Mouse (Mus musculus) kidney, embryonic 15.5 days (tissue): ENCODE data around the gene Hyal1. TPM values are rescaled to one million over a fixed set of nuclear protein-coding genes. Genes with fewer than 3 reads are reported as not detected.
"Not testable (repeated sequence)": the region's sequence is repeated elsewhere in the genome, so short reads cannot be mapped to it uniquely, and the experiment has no call there.

Experiments used
- ATAC-seq: fragments of 200-750 bp; cut with Nextera tagmentation; replicated peaks from 2 replicates; pipeline ENCODE4 v1.8.0; 2017; ENCODE audit warnings: moderate TSS enrichment; ENCODE audit not compliant: low FRiP score
- H3K27ac ChIP-seq: fragments of 300-500 bp; sonication (generic); 2 replicates; pipeline ENCODE4 v1.5.1; 2015; ENCODE audit warnings: mild to moderate bottlenecking, inconsistent platforms
- H3K27me3 ChIP-seq: fragments of 300-500 bp; sonication (generic); 2 replicates; pipeline ENCODE4 v1.6.1; 2015; ENCODE audit warnings: inconsistent platforms
- H3K36me3 ChIP-seq: fragments of 300-500 bp; sonication (generic); 2 replicates; pipeline ENCODE4 v1.6.1; 2015; ENCODE audit warnings: inconsistent platforms
- H3K4me1 ChIP-seq: fragments of 300-500 bp; sonication (generic); 2 replicates; pipeline ENCODE4 v1.6.1; 2015; ENCODE audit warnings: inconsistent platforms
- H3K4me2 ChIP-seq: fragments of 300-500 bp; sonication (generic); 2 replicates; pipeline ENCODE4 v1.6.1; 2015; ENCODE audit warnings: moderate library complexity, mild to moderate bottlenecking, inconsistent platforms
- H3K4me3 ChIP-seq: fragments of 300-500 bp; sonication (generic); replicated peaks from 2 replicates; pipeline ENCODE4 v1.5.1; 2015; ENCODE audit warnings: mild to moderate bottlenecking, inconsistent platforms
- H3K9ac ChIP-seq: fragments of 300-500 bp; sonication (generic); 2 replicates; pipeline ENCODE4 v1.6.1; 2015; ENCODE audit warnings: mild to moderate bottlenecking, inconsistent platforms
- H3K9me3 ChIP-seq: fragments of 300-500 bp; sonication (generic); replicated peaks from 2 replicates; pipeline ENCODE4 v1.6.1; 2016; ENCODE audit warnings: inconsistent platforms
- WGBS: fragments of 180-500 bp; shearing (Covaris S2); methylation state at CpG from one replicate; pipeline ENCODE4 v1.1.7; 2015; ENCODE audit warnings: mixed read lengths; 5-methylcytosine and 5-hydroxymethylcytosine counted together
- polyA plus RNA-seq: library from polyadenylated mRNA; unstranded; fragments of >200 nt; fragmentation: Nextera tagmentation; extraction: Ambion mirVana; gene quantifications from 2 replicates; pipeline ENCODE4 v1.2.1, GENCODE M21; 2015

The Hyal1 gene
- polyA plus RNA-seq, 1 experiment from 2014 or later = 10.5 TPM

DNA sequence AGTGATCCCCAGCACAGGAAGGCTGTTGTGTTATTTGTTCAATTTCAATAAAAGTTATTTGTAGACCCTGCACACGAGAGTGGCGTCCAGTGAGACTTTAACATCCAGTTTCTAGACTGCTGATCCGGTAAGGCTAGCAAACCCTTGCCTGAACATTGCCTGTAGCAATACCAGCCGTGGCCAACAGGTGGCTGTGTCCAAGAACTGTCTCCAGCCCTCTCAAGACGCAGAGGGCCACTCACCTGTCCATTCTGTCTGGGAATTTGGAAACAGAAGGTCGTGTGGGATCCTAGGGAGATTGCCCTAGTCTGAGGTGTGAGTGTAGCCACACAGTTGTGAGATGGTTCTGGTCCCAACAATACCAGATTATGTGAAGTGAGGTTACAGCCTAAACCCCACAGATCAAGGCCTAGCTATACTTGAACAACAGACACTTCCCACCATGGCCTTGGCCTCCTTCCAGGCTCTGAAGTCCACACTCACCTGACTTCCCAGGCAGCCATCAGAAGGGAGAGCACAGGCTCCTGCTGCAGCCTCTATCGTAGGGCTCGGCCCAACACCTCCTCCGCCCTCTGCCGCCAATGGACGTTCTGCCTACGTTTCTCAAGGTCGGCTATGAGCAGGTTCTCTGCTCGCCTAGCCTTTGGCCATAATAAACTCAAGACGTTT lies 10.6 kb upstream of the Hyal1 start:
- WGBS = 55% methylated on average over 15 of the region's 15 CpGs
- peak overlapping the region; percentile 21 for H3K4me3 ChIP-seq

GRCm38 (mm10) chr9:107566855-107567254 lies 9.9 kb upstream of the Hyal1 start:
- no peak overlapping the region for H3K9ac ChIP-seq

More for the DNA sequence above, 10.6 kb upstream of the Hyal1 start:
- no peak for ATAC-seq
- Histone ChIP-seq H3K27me3 (no peaks in the 10 kb centered on the region), H3K27ac (peak overlapping the region; percentile 89), H3K36me3 (peaks cover 43% of the 10 kb centered on the region), H3K4me2 (peak overlapping the region; percentile 72), H3K9me3 (no peaks in the 10 kb centered on the region), H3K9ac (no peak overlapping the region), H3K4me1 (peaks cover 64% of the 10 kb centered on the region)

DNA sequence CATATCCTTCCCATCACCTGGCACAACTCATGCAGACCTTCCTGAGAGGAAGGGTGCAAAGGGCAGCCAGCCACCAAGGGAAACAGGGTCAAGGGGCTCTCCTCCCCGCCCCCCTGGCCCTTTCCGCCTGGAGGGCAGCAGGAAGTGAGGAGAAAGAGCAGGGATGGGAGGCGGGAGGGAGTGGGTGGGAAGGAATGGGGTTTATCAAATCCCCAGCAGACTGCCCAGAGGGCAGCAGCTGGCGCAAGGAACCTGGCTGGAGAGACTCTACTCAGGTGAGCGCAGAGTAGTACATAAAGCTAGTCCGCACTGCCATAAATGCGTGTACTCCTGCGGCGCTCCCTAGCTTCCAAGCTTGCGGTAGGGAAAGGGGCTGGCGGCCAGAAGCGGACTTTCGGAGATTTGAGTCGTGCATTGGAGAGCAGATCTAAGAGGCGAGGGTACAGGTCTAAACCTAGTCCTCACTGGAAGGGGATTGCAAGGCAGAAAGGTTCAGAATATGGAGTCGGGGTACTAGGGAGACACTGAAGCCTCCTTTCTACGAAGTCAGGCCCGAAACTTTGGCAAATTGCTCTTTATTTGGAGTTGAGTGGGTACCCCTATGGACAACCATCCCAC lies 8.9 kb upstream of the Hyal1 start, which contains the start of gene Hyal2:
Hyal2 (plus strand) TSS at position 244 of the 618 bp plus-strand sequence.
- 8% methylated on average over 18 of the region's 18 CpGs for WGBS
- peak within 1 kb of the TSS; percentile 80 for H3K9ac ChIP-seq
- peaks cover 45% of the 10 kb centered on the region for H3K36me3 ChIP-seq
- H3K4me1 ChIP-seq = peaks cover 70% of the 10 kb centered on the region
- ATAC-seq = no peak
- peak within 1 kb of the TSS; percentile 72 for H3K4me2 ChIP-seq
- no peaks in the 10 kb centered on the region for H3K9me3 ChIP-seq
- H3K27me3 ChIP-seq = no peaks in the 10 kb centered on the region
- H3K4me3 ChIP-seq = peak within 1 kb of the TSS; percentile 86
- H3K27ac ChIP-seq = peak within 1 kb of the TSS; percentile 89

More at GRCm38 (mm10) chr9:107566855-107567254, 9.9 kb upstream of the Hyal1 start:
- Histone ChIP-seq H3K36me3 (peaks cover 43% of the 10 kb centered on the region), H3K9me3 (no peaks in the 10 kb centered on the region), H3K27me3 (no peaks in the 10 kb centered on the region), H3K4me2 (peak overlapping the region; percentile 72), H3K4me1 (peaks cover 70% of the 10 kb centered on the region), H3K4me3 (peak overlapping the region; percentile 21), H3K27ac (peak overlapping the region; percentile 89)
- 67% methylated on average over 3 of the region's 3 CpGs for WGBS
- ATAC-seq = no peak

GRCm38 (mm10) chr9:107568331-107569261 lies 8.1 kb upstream of the Hyal1 start:
- peak overlapping the region; percentile 89 for H3K27ac ChIP-seq
- peaks cover 53% of the 10 kb centered on the region for H3K36me3 ChIP-seq
- H3K27me3 ChIP-seq = no peaks in the 10 kb centered on the region
- no peaks in the 10 kb centered on the region for H3K9me3 ChIP-seq
- WGBS = under 1% methylated on average over 41 of the region's 41 CpGs
- ATAC-seq = peak; percentile 85
- H3K4me3 ChIP-seq = peak overlapping the region; percentile 86
- peak overlapping the region; percentile 72 for H3K4me2 ChIP-seq
- H3K9ac ChIP-seq = peak overlapping the region; percentile 80
- peaks cover 65% of the 10 kb centered on the region for H3K4me1 ChIP-seq

DNA sequence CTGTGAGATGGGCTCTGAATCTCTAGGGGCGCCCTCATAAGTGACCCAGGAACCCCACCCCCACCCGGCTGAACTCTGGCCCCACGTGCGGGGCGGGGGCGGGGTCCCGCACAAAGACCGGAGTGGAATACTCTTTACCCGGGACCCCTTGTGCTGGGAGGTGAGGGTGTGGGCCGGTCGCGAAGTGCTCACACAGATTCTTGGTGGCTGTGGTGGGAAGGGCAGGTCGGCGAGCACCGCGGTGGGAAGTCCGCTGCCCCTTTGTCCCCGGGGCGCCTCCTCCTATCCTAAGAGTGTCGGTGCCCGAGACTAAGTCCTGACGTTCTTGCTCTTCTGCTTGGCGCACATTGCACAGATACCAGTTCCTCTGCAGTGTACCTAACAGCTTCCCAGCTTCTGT lies 7.5 kb upstream of the Hyal1 start:
- H3K9me3 ChIP-seq = no peaks in the 10 kb centered on the region
- peak overlapping the region; percentile 80 for H3K9ac ChIP-seq
- peak overlapping the region; percentile 86 for H3K4me3 ChIP-seq
- peaks cover 59% of the 10 kb centered on the region for H3K4me1 ChIP-seq
- H3K36me3 ChIP-seq = peaks cover 55% of the 10 kb centered on the region
- ATAC-seq = peak; percentile 17
- peak overlapping the region; percentile 72 for H3K4me2 ChIP-seq
- under 1% methylated on average over 23 of the region's 23 CpGs for WGBS
- H3K27ac ChIP-seq = peak overlapping the region; percentile 89
- no peaks in the 10 kb centered on the region for H3K27me3 ChIP-seq

DNA sequence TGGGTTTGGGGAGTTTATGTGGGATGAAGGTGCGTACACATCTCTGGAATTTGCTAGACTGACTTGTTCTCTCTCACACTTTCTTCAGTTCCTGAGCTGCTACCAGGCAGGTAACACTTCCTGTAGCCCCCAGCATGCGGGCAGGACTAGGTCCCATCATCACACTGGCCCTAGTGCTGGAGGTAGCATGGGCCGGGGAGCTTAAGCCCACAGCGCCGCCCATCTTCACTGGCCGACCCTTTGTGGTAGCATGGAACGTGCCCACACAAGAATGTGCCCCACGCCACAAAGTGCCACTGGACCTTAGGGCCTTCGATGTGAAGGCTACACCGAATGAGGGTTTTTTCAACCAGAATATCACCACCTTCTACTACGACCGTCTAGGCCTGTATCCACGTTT lies 6.7 kb upstream of the Hyal1 start:
- ATAC-seq = no peak
- 39% methylated on average over 13 of the region's 13 CpGs for WGBS
- Histone ChIP-seq H3K4me1 (peaks cover 55% of the 10 kb centered on the region), H3K9me3 (no peaks in the 10 kb centered on the region), H3K27me3 (no peaks in the 10 kb centered on the region), H3K9ac (peak overlapping the region; percentile 80), H3K27ac (peak overlapping the region; percentile 89), H3K4me2 (peak overlapping the region; percentile 72), H3K36me3 (peaks cover 55% of the 10 kb centered on the region), H3K4me3 (peak overlapping the region; percentile 86)

DNA sequence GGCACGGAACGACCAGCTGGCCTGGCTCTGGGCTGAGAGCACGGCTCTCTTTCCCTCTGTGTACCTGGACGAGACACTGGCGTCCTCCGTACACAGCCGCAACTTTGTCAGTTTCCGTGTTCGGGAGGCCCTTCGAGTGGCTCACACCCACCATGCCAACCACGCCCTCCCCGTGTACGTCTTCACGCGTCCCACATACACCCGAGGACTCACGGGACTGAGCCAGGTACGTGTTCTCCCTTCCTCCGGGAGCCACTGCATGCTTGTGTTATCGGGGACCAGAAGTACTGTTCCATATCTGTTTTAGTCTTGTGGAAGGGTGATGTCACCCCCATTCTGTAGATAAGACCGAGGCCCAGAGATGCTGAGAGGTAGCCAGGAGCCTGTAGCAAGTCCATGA lies 5.9 kb upstream of the Hyal1 start:
- Histone ChIP-seq H3K9ac (peak overlapping the region; percentile 80; the same call in 1 of the 2 replicates), H3K27ac (no peak overlapping the region), H3K9me3 (no peaks in the 10 kb centered on the region), H3K36me3 (peaks cover 50% of the 10 kb centered on the region), H3K4me3 (peak overlapping the region; percentile 86), H3K4me1 (peaks cover 54% of the 10 kb centered on the region), H3K4me2 (peak overlapping the region; percentile 72), H3K27me3 (no peaks in the 10 kb centered on the region)
- 90% methylated on average over 21 of the region's 21 CpGs for WGBS
- ATAC-seq = no peak

DNA sequence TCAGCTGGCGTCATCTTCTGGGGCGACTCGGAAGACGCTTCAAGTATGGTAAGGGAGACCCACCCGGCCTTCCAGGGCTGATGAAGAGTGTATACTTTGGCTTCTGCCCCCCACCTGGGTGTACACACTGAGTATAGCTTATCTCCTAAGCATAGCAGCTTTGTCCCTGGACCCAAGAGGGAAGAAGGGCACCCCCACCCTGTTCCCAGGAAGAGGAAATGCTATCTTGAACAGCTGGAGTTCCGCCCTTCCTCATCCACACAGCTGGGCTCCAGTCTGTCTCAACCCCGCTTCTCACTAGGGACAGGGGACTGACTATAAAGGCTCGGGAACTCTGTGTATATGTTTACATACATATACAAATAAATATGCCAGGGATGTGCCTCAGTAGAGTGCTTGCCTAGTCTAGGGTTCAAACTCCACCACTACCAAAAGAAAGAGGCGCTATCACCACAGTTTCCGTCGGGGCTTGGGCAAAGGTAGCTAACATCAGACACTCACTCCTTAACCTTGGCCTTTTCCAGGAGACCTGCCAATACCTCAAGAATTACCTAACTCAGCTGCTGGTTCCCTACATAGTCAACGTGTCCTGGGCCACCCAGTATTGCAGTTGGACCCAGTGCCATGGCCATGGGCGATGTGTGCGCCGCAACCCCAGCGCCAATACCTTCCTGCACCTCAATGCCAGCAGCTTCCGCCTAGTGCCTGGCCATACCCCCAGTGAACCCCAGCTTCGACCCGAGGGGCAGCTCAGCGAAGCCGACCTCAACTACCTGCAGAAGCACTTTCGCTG lies 5.0 kb upstream of the Hyal1 start:
- peak overlapping the region; percentile 86; the same call in 1 of the 2 replicates for H3K4me3 ChIP-seq
- H3K27ac ChIP-seq = no peak overlapping the region
- ATAC-seq = no peak
- peaks cover 46% of the 10 kb centered on the region for H3K36me3 ChIP-seq
- H3K4me2 ChIP-seq = peak overlapping the region; percentile 72
- H3K27me3 ChIP-seq = no peaks in the 10 kb centered on the region
- no peaks in the 10 kb centered on the region for H3K9me3 ChIP-seq
- H3K9ac ChIP-seq = no peak overlapping the region
- WGBS = 90% methylated on average over 22 of the region's 22 CpGs
- peaks cover 54% of the 10 kb centered on the region for H3K4me1 ChIP-seq

GRCm38 (mm10) chr9:107572327-107572662 lies 4.4 kb upstream of the Hyal1 start:
- Histone ChIP-seq H3K9ac (no peak overlapping the region), H3K9me3 (no peaks in the 10 kb centered on the region), H3K4me2 (no peak overlapping the region), H3K36me3 (peaks cover 46% of the 10 kb centered on the region), H3K27me3 (no peaks in the 10 kb centered on the region), H3K4me1 (peaks cover 54% of the 10 kb centered on the region), H3K4me3 (no peak overlapping the region), H3K27ac (no peak overlapping the region)
- 94% methylated on average over 2 of the region's 2 CpGs for WGBS
- ATAC-seq = no peak

- not testable (repeated sequence) for H3K27ac ChIP-seq, ATAC-seq, H3K4me3 ChIP-seq, H3K27me3 ChIP-seq, H3K9me3 ChIP-seq, H3K4me2 ChIP-seq, H3K9ac ChIP-seq
- WGBS = 82% methylated on average over 6 of the region's 6 CpGs
- peaks cover 46% of the 10 kb centered on the region for H3K36me3 ChIP-seq
- H3K4me1 ChIP-seq = peaks cover 53% of the 10 kb centered on the region
Measured at GRCm38 (mm10) chr9:107573774-107574173, 3.0 kb upstream of the Hyal1 start.
